Mouse (Mus musculus) embryonic fibroblast, embryonic 13.5 days (primary cell): ENCODE measurements around the gene Yars. TPM values are rescaled to one million over a fixed set of nuclear protein-coding genes. Genes with fewer than 3 reads are reported as not detected.

Source experiments
- H3K27ac ChIP-seq: 2 replicates; pipeline ENCODE4 v1.5.1; 2012; ENCODE audit warnings: low read length, control low read depth, inconsistent platforms; ENCODE audit not compliant: insufficient read depth
- H3K4me1 ChIP-seq: 2 replicates; pipeline ENCODE4 v1.6.1; 2011; ENCODE audit warnings: low read length; ENCODE audit not compliant: control insufficient read depth, insufficient read depth
- H3K4me3 ChIP-seq: 2 replicates; pipeline ENCODE4 v1.5.1; 2011; ENCODE audit warnings: mild to moderate bottlenecking, control low read depth, low read length; ENCODE audit not compliant: insufficient read depth
- CTCF ChIP-seq: IDR thresholded peaks from 2 replicates; pipeline ENCODE4 v1.5.1; 2011; ENCODE audit warnings: mild to moderate bottlenecking, control low read depth, low read length, moderate library complexity, borderline replicate concordance; ENCODE audit not compliant: insufficient read depth
- POLR2A ChIP-seq: IDR thresholded peaks from 2 replicates; pipeline ENCODE4 v1.6.1; 2011; ENCODE audit warnings: low read depth, mild to moderate bottlenecking, control low read depth, low read length, moderate library complexity
- polyA plus RNA-seq: library from polyadenylated mRNA; stranded (reverse); fragments of >200 nt; gene quantifications from 2 replicates; pipeline ENCODE4 v1.2.4, GENCODE M21; 2011; ENCODE audit warnings: low read depth; ENCODE audit not compliant: missing spikeins, insufficient read length

Gene Yars
- polyA plus RNA-seq, 1 experiment, result 104 TPM

DNA sequence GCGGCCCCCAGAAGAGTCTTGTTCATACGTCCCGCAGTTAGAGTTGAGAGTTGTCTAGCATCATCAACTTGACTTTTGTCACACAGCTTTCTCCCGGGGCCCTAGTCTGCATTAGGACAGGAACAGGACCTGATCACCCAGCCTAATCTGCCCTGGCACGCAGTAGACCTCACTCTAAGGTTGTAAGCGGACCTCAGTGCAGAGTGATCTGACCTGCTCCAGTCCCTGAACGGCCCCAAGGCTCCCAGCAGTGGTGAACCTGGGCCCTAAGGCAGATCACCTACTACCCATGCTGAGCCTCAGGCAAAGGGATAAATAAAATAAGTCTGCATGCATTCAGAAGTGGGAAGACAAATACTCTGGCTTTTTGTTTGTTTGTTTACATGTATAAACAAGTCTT is 59.7 kb downstream of the Yars start:
- Histone ChIP-seq H3K4me1 (0 out of 2 replicates have a peak, but pooled peaks cover 2% of the 10 kb centered on the region), H3K4me3 (no peak overlapping the region), H3K27ac (no peak overlapping the region)
- TF ChIP-seq POLR2A, result no peak

DNA sequence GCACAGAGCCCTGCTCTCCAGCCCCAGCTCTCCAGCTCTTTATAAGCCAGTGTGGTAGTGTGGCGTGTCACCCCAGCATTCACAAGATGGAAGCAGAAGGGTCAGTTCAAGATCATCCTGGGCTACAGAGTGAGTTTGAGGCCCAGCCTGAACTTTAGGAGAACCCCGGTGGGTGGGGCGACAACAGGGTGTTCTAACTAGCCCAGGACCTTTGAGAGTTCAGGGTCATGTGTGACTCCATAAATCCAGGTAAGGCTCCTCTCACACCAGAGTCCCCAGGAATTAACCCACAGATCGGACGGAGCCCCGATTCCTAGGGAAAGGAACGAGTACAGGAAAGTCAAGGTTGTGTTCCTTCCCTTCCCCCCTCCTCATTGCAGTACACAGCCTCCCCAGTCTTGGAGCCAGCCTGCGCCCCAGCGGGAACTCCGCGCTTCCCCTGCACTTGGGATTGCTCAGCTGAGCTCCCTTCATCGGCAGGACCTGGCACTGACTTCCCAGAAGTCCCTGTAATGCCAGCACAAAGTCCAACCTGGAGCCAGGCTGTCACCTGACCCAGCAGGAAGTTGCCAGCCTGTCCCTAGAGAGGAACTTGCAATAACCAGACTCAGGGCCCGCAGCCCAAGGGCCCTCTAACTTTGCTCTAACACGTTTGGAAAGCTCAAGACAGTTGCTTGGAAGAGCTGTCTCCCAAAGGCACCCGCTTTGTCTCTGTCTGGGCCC is 61.4 kb downstream of the Yars start:
- Histone ChIP-seq H3K4me1 (0 out of 2 replicates have a peak, but pooled peaks cover 2% of the 10 kb centered on the region), H3K4me3 (no peak overlapping the region), H3K27ac (no peak overlapping the region)
- TF ChIP-seq CTCF (no peak), POLR2A (no peak)

DNA sequence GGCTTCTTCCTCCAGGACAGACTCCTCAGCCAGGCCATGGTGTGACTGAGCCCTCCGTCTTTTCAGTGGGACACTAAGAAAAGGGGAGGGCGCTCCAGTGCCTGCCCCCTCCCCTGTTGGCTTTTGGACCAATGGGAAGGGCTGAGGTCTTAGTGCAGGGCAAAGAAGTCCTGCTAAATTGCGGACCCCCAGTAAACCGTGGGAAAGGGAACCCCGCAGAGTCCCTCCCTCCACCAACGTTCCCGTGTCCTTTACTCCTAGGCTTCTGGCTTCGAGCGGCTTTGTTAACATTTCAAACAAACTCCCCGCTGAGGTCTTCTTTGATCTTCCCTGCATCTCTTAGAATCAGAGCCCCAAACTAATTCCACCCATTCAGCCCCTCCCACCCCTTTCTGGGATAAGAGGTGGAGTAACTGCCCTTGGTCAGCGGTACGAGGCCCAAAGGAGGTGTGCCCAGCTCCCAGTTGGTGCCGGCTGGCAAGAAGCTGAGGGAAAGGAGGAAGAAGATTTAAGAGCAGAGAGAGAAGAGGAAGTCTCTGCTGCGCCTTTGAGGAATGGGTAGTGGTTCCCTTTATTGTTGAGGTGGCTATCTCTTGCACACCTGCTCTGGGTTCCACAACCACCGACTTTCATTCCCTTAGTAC is 62.0 kb downstream of the Yars start:
- no peak for TF ChIP-seq POLR2A
- no peak for TF ChIP-seq CTCF
- Histone ChIP-seq H3K4me3 (no peak overlapping the region), H3K27ac (no peak overlapping the region), H3K4me1 (0 out of 2 replicates have a peak, but pooled peaks cover 2% of the 10 kb centered on the region)

DNA sequence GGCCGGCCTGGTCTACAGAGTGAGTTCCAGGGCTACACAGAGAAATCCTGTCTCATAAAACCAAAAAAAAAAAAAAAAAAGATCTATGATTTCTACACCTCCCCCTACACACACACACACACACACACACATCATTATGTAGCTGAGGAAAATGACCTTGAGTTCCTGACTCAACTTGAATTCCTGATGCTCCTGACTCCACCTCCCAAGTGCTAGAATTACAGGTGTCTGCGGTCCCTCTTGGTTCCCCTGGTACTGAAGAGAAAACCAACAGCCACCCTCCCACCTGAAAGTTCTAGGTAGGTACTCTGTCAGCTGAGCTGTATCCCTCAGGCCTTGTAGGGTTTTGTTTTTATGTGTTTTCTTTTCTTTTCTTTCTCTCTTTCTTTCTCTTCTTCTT is 62.9 kb downstream of the Yars start:
- no peak overlapping the region for H3K4me3 ChIP-seq
- TF ChIP-seq POLR2A (no peak), CTCF (no peak)
- H3K27ac ChIP-seq, result no peak overlapping the region
- H3K4me1 ChIP-seq, result 0 out of 2 replicates have a peak, but pooled peaks cover 2% of the 10 kb centered on the region

DNA sequence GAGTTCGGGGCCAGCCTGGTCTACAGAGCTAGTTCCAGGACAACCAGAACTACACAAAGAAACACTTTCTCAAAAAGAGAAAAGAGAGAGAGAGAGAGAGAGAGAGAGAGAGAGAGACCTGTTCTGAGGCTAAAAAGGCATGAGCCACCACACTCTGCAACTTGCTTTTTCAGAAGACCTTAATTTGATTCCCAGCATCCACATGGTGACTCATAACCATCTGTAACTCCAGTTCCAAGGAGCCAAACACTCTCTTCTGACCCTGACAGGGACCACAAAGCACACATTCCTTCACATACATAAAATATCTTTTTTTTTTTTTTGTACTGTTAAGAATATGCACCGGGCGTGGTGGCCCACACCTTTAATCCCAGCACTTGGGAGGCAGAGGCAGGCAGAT is 65.0 kb downstream of the Yars start:
- TF ChIP-seq CTCF, result no peak
- Histone ChIP-seq H3K4me1 (0 out of 2 replicates have a peak, but pooled peaks cover 2% of the 10 kb centered on the region), H3K27ac (no peak overlapping the region), H3K4me3 (no peak overlapping the region)

DNA sequence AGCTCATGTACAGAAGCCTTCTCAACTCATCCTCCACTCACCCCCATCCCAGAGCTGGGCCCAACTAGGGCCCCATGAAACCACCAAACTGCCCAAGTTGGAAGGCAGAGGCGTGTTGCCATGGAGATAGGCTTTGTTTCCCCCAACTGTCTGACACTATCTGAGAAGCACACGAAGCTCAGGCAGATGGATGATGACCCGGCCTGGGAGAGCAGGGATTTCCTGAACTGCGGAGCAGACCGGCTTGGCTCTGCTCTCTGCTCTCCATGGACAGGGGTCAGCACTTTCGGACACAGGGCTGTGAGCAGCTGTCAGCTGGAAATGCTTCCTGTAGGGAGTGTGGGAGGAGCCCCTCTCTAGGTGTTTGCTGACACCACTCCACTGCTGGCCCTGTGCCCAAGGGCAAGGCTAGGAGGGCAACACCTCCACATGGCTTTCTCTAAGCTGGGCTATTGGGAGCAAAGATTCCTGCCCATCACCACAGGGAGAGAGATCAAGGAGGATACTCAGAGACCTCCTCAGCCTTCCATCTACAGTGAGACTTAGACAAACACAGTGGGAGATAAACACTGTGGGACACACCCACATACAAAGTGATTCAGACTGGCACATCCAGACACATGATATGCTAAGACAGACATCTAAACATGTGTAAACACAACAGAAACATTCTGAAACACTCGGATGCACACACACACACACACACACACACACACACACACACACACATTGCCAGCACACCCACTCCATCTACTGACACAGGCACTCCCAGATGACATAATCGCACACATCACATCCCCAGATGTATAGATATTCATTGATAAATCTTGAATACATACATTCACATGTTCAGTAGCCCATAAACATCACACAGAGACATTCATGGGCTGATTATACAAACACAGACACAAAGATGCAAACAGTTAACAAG is 67.2 kb downstream of the Yars start:
- TF ChIP-seq CTCF, result no peak
- TF ChIP-seq POLR2A, result no peak
- H3K4me3 ChIP-seq, result no peak overlapping the region
- H3K27ac ChIP-seq, result no peak overlapping the region
- H3K4me1 ChIP-seq, result 0 out of 2 replicates have a peak, but pooled peaks cover 2% of the 10 kb centered on the region

DNA sequence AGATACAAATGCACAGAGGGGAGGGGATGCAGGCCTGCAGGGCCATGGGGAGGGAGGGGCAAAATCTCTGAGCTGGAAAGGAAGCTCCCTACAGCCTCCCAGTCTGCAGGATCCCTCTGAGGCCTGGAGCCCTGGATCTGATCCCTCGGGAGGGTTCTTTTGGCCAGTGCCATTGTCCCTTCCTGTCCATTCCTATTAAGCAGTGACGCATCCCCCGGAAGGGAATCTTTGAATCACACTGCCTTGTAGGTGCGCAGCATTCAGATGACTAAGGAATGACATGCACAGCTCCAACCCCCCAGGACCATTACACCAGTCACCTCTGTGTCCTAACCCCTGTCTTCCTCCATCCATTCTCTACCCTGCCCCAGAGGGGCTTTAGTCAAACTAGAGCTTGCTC is 69.5 kb downstream of the Yars start:
- TF ChIP-seq POLR2A (no peak), CTCF (no peak)
- Histone ChIP-seq H3K4me1 (peaks cover 4% of the 10 kb centered on the region), H3K27ac (no peak overlapping the region), H3K4me3 (no peak overlapping the region)

DNA sequence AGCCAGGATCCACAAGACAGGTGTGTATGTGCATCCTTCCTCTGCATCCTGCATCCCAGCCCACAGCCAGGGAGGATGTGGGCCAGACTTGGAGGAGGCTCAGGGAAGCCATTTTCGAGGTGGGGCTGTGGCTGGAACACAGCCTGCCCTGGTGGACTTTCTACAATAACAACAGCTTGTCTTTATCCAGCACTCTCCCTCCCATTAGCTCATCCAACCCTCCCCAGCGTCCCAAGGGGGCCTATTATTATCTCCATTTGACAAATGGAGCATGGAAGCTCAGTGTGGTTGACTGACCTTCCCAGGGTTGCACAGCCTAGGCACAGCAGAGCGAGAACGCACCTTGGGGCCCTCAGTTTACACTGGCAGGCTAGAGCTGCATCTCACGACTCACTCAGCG is 71.1 kb downstream of the Yars start:
- no peak overlapping the region for H3K4me3 ChIP-seq
- TF ChIP-seq CTCF (no peak), POLR2A (no peak)
- no peak overlapping the region for H3K27ac ChIP-seq
- H3K4me1 ChIP-seq, result peaks cover 4% of the 10 kb centered on the region

DNA sequence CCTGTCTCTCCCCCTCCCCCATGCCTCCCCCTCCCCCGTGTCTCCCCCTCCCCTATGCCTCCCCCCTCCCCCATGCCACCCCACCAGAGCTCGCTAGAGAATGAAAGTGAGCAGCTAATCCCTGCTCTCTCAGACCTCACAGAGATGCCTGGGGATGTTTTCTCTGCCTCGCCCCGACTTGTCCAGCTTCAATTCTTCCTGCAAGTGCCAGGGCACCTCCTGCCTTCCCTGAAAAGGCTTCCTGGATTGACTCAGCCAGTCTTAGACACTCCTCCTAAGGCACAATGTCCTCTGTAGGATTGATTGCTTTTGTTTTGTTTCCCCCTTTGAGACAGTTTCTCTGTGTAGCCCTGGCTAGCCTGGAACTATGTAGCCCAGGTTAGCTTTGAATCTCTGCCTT is 71.6 kb downstream of the Yars start, which contains the start of gene C77080:
TSS of gene C77080 (minus strand) at position 209 of the 400 bp plus-strand sequence.
- TF ChIP-seq CTCF (no peak), POLR2A (no peak)
- Histone ChIP-seq H3K27ac (no peak within 1 kb of the TSS), H3K4me1 (peaks cover 4% of the 10 kb centered on the region), H3K4me3 (no peak within 1 kb of the TSS)
